Mouse (Mus musculus) kidney, embryonic 14.5 days (tissue): ENCODE results near the gene Tns3. TPM values are rescaled to one million over a fixed set of nuclear protein-coding genes. Genes with fewer than 3 reads are reported as not detected.

ENCODE experiments used
- ATAC-seq: fragments of 200-750 bp; cut with Nextera tagmentation; 2 replicates; pipeline ENCODE4 v1.8.0; 2017; ENCODE audit warnings: moderate number of reproducible peaks, mild to moderate bottlenecking, moderate TSS enrichment, moderate library complexity; ENCODE audit not compliant: low FRiP score, low TSS enrichment
- H3K27ac ChIP-seq: fragments of 300-500 bp; sonication (generic); 2 replicates; pipeline ENCODE4 v1.5.1; 2014; ENCODE audit warnings: low read depth, mild to moderate bottlenecking, low read length, moderate library complexity, mixed read lengths
- H3K27me3 ChIP-seq: fragments of 300-500 bp; sonication (generic); 2 replicates; pipeline ENCODE4 v1.6.1; 2014; ENCODE audit warnings: mild to moderate bottlenecking, low read length; ENCODE audit not compliant: control insufficient read depth, insufficient read depth
- H3K36me3 ChIP-seq: fragments of 300-500 bp; sonication (generic); 2 replicates; pipeline ENCODE4 v1.6.1; 2014; ENCODE audit warnings: low read length, mixed read lengths; ENCODE audit not compliant: control insufficient read depth, insufficient read depth
- H3K4me1 ChIP-seq: fragments of 300-500 bp; sonication (generic); 2 replicates; pipeline ENCODE4 v1.6.1; 2014; ENCODE audit warnings: low read length, mixed read lengths; ENCODE audit not compliant: control insufficient read depth, insufficient read depth
- H3K4me2 ChIP-seq: fragments of 300-500 bp; sonication (generic); replicated peaks from 2 replicates; pipeline ENCODE4 v1.6.1; 2014; ENCODE audit warnings: low read depth, mild to moderate bottlenecking, low read length
- H3K4me3 ChIP-seq: fragments of 300-500 bp; sonication (generic); 2 replicates; pipeline ENCODE4 v1.5.1; 2014; ENCODE audit warnings: mild to moderate bottlenecking, low read length
- H3K9ac ChIP-seq: fragments of 300-500 bp; sonication (generic); 2 replicates; pipeline ENCODE4 v1.6.1; 2014; ENCODE audit warnings: low read depth, mild to moderate bottlenecking, low read length, moderate library complexity
- H3K9me3 ChIP-seq: fragments of 300-500 bp; sonication (generic); 2 replicates; pipeline ENCODE4 v1.6.1; 2016; ENCODE audit warnings: low read length; ENCODE audit not compliant: control insufficient read depth
- WGBS: fragments of 180-500 bp; shearing (Covaris S2); extraction: QIAGEN DNeasy Blood & Tissue Kit; methylation state at CpG from one replicate; pipeline ENCODE4 v1.1.7; 2014; 5-methylcytosine and 5-hydroxymethylcytosine counted together
- polyA plus RNA-seq: library from polyadenylated mRNA; unstranded; fragments of >200 nt; fragmentation: Nextera tagmentation; extraction: Ambion mirVana; gene quantifications from 2 replicates; pipeline ENCODE4 v1.2.1, GENCODE M21; 2014

Tns3 gene
- polyA plus RNA-seq, 1 experiment from 2014 or later: 20.3 TPM

- H3K4me3 ChIP-seq: no peak overlapping the region
- H3K27ac ChIP-seq: no peak overlapping the region
- 78% methylated on average over 7 of the region's 7 CpGs for whole genome bisulfite sequencing
- H3K9ac ChIP-seq: no peak overlapping the region
- no peaks in the 10 kb centered on the region for H3K36me3 ChIP-seq
- no peak for ATAC-seq
- H3K9me3 ChIP-seq: no peaks in the 10 kb centered on the region
- no peaks in the 10 kb centered on the region for H3K4me1 ChIP-seq
- H3K27me3 ChIP-seq: no peaks in the 10 kb centered on the region
- H3K4me2 ChIP-seq: no peak overlapping the region
Observed at GRCm38 (mm10) chr11:8401328-8401727, 263.0 kb downstream of the Tns3 start.

- no peaks in the 10 kb centered on the region for H3K36me3 ChIP-seq
- H3K4me1 ChIP-seq: no peaks in the 10 kb centered on the region
- no peaks in the 10 kb centered on the region for H3K27me3 ChIP-seq
- no peak overlapping the region for H3K4me3 ChIP-seq
- ATAC-seq: no peak
- 70% methylated on average over 7 of the region's 7 CpGs for WGBS
- H3K9ac ChIP-seq: no peak overlapping the region
- no peak overlapping the region for H3K27ac ChIP-seq
- H3K9me3 ChIP-seq: no peaks in the 10 kb centered on the region
- H3K4me2 ChIP-seq: no peak overlapping the region
Observed at GRCm38 (mm10) chr11:8396329-8396728, 268.0 kb downstream of the Tns3 start.

GRCm38 (mm10) chr11:8391564-8391963 lies 272.8 kb downstream of the Tns3 start:
- Histone ChIP-seq H3K4me2 (no peak overlapping the region), H3K9me3 (no peaks in the 10 kb centered on the region), H3K9ac (no peak overlapping the region), H3K27me3 (no peaks in the 10 kb centered on the region), H3K36me3 (no peaks in the 10 kb centered on the region), H3K4me1 (no peaks in the 10 kb centered on the region), H3K4me3 (no peak overlapping the region), H3K27ac (no peak overlapping the region)
- no peak for ATAC-seq
- 78% methylated on average over 5 of the region's 5 CpGs for WGBS

GRCm38 (mm10) chr11:8385891-8386405 lies 278.4 kb downstream of the Tns3 start:
- no peak overlapping the region for H3K9ac ChIP-seq
- H3K4me2 ChIP-seq: no peak overlapping the region
- no peak overlapping the region for H3K4me3 ChIP-seq
- no peak for ATAC-seq
- H3K4me1 ChIP-seq: no peaks in the 10 kb centered on the region
- no peaks in the 10 kb centered on the region for H3K27me3 ChIP-seq
- no peaks in the 10 kb centered on the region for H3K36me3 ChIP-seq
- H3K9me3 ChIP-seq: no peaks in the 10 kb centered on the region
- 84% methylated on average over 7 of the region's 7 CpGs for WGBS
- H3K27ac ChIP-seq: no peak overlapping the region
